ENCODE assay signal across 9 mouse cellular contexts in genomic region chr12:39048958-39049357, GRCm38 (mm10).
A peak's percentile ranks its signal among the peaks of the same experiment; 100 is the strongest.
DNase-seq lines count a peak whose midpoint lies in the region; ATAC-seq and TF ChIP-seq lines count a peak whose summit lies in the region.
"Had no signal": no experiment of that assay in that cellular context is flagged by ENCODE, and none has a peak within 500 bp of the region (broad histone marks: within the 10 kb centered on the region; RNA-seq: fewer than 3 reads in every experiment).

No protein-coding gene starts in this region.

- peak; percentile 2 for DNase-seq in gastrocnemius, adult 18-20 months (ENCODE audit: low spot score)
- no peak for DNase-seq in gastrocnemius, postnatal 36 days
- no peak for DNase-seq in liver, postnatal 0 days
- no peak for DNase-seq in liver, embryonic 11.5 days (ENCODE audit: low spot score)
- DNase-seq in cerebellum, adult 11-12 months = peak; percentile 70
- DNase-seq in skeletal muscle tissue, adult 2 months (ENCODE audit: low read depth, low spot score) = peak; percentile 1
- DNase-seq in testis, postnatal 14 days (ENCODE audit: low spot score) = no peak
- DNase-seq in urinary bladder, postnatal 25 days (ENCODE audit: low spot score) = no peak

- 63% methylated on average over 1 of the region's 1 CpGs for WGBS in liver, postnatal 0 days (ENCODE audit: insufficient replicate concordance)
- 74% methylated on average over 1 of the region's 1 CpGs for WGBS in liver, embryonic 11.5 days

- no peaks in the 10 kb centered on the region for H3K27me3 ChIP-seq in liver, postnatal 0 days (ENCODE audit: insufficient read depth, low read length)
- H3K27me3 ChIP-seq in liver, embryonic 11.5 days (replicated peaks; ENCODE audit: control insufficient read depth, insufficient read depth, low read length) = no peaks in the 10 kb centered on the region
- H3K27me3 ChIP-seq: intestine, embryonic 15.5 days had no signal

- ATAC-seq in liver, postnatal 0 days = no peak
- no peak for ATAC-seq in liver, embryonic 11.5 days (replicated peaks; ENCODE audit: low FRiP score)
- ATAC-seq: intestine, embryonic 15.5 days had no signal

- no peaks in the 10 kb centered on the region for H3K9me3 ChIP-seq in liver, postnatal 0 days (ENCODE audit: low read length)
- no peaks in the 10 kb centered on the region for H3K9me3 ChIP-seq in liver, embryonic 11.5 days (ENCODE audit: control insufficient read depth, low read length)
- H3K9me3 ChIP-seq: intestine, embryonic 15.5 days had no signal

- H3K27ac ChIP-seq in liver, postnatal 0 days (ENCODE audit: low read depth) = no peak overlapping the region
- no peak overlapping the region for H3K27ac ChIP-seq in liver, embryonic 11.5 days (ENCODE audit: low read depth, low read length)
- H3K27ac ChIP-seq: intestine, embryonic 15.5 days had no signal

- H3K4me1 ChIP-seq in liver, postnatal 0 days (ENCODE audit: insufficient read depth) = no peaks in the 10 kb centered on the region
- no peaks in the 10 kb centered on the region for H3K4me1 ChIP-seq in liver, embryonic 11.5 days (replicated peaks; ENCODE audit: control insufficient read depth, insufficient read depth, low read length)
- H3K4me1 ChIP-seq: intestine, embryonic 15.5 days had no signal

- H3K36me3 ChIP-seq in liver, postnatal 0 days (replicated peaks; ENCODE audit: insufficient read depth, low read length) = no peaks in the 10 kb centered on the region
- H3K36me3 ChIP-seq in liver, embryonic 11.5 days (ENCODE audit: control insufficient read depth, insufficient read depth, low read length) = no peaks in the 10 kb centered on the region
- H3K36me3 ChIP-seq: intestine, embryonic 15.5 days had no signal

- H3K9ac ChIP-seq in liver, postnatal 0 days (replicated peaks) = no peak overlapping the region
- no peak overlapping the region for H3K9ac ChIP-seq in liver, embryonic 11.5 days (ENCODE audit: low read depth, low read length)
- H3K9ac ChIP-seq: intestine, embryonic 15.5 days had no signal

- H3K4me2 ChIP-seq in liver, postnatal 0 days (ENCODE audit: low read depth, low read length) = no peak overlapping the region
- H3K4me2 ChIP-seq in liver, embryonic 11.5 days = no peak overlapping the region
- H3K4me2 ChIP-seq: intestine, embryonic 15.5 days had no signal

- H3K4me3 ChIP-seq in liver, postnatal 0 days (ENCODE audit: low read depth, low read length) = no peak overlapping the region
- H3K4me3 ChIP-seq in liver, embryonic 11.5 days (ENCODE audit: low read depth, low read length) = no peak overlapping the region
- H3K4me3 ChIP-seq: intestine, embryonic 15.5 days had no signal

- intact Hi-C loops in gastrocnemius, postnatal 36 days (cut with DNase I) = loop anchor here (5.0 kb wide), 1 partner anchor 443 kb away; no protein-coding TSS in a partner anchor

- TF ChIP-seq EP300 in liver, postnatal 0 days (IDR thresholded peaks at IDR 0.05; ENCODE audit: low read depth) = no peak

- TF ChIP-seq CTCF in liver, postnatal 0 days (IDR thresholded peaks at IDR 0.05; ENCODE audit: low read depth) = peak; percentile 13; the same call in 1 of the 2 replicates

Comparison
In these comparisons a context has a peak if more than half of its experiments do, and no peak if none do; other contexts are left out.
1. DNase-seq: peak in gastrocnemius, adult 18-20 months (single experiment), cerebellum, adult 11-12 months (single experiment) and skeletal muscle tissue, adult 2 months (single experiment); none in gastrocnemius, postnatal 36 days (0 of 2), liver, postnatal 0 days (single experiment), liver, embryonic 11.5 days (single experiment), testis, postnatal 14 days (single experiment) and urinary bladder, postnatal 25 days (single experiment).